Mouse (Mus musculus): ENCODE data around the gene Acap1. TPM values are rescaled to one million over a fixed set of nuclear protein-coding genes. Genes with fewer than 3 reads are reported as not detected.

The Acap1 gene
- polyA plus RNA-seq, 1 experiment from 2014 or later = 3.6 TPM

DNA sequence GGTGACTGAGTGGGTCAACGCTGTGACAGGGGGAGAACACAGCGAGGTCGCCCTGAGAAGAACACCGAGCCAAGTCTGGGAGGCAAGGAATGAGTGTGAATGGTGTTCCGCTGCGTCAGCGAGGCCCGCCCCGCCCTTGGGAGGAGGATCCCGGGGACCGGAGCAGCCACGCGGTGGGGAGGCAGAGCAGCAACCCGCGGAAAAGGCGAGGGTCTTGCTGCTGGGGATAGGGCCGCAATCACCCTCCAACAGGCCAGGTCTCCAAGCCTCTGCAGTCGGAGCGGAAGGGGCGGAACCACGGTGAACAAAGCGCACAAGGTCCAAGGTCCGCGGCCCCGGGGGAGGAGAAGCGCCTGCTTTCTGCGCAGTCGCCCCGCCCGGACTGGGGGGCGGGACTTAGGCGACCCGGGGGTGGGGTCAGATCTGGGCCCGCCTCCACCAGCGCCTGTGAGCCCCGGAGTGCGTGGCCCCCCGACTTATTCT lies 49.1 kb downstream of the Acap1 start, which contains the start of gene Plscr3:
TSS of gene Plscr3 (plus strand) at position 179 of the 483 bp plus-strand sequence.
- H3K27ac ChIP-seq (replicated peaks in 1 of 2; ENCODE audit: control insufficient read depth in 1 of 2, insufficient read depth in 1 of 2, low read depth in 2 of 2, low read length in 2 of 2) = peak within 1 kb of the TSS; percentile 87 to 95
- no peaks in the 10 kb centered on the region for H3K27me3 ChIP-seq (ENCODE audit: control insufficient read depth, insufficient read depth, low read length)
- WGBS = under 1% methylated on average over 37 of the region's 38 CpGs
- ATAC-seq (ENCODE audit: insufficient number of reproducible peaks, insufficient read depth, low FRiP score, low read depth) = peak; percentile 92
- peak within 1 kb of the TSS; percentile 57 to 84 for H3K4me3 ChIP-seq (ENCODE audit: control insufficient read depth in 1 of 2, insufficient read depth in 1 of 2, low read depth in 1 of 2, low read length in 2 of 2)
- peaks cover 14 to 19% of the 10 kb centered on the region in 2 experiments for H3K4me1 ChIP-seq (ENCODE audit: control insufficient read depth in 2 of 2, insufficient read depth in 2 of 2, low read length in 2 of 2)
- H3K9ac ChIP-seq (ENCODE audit: low read length) = peak within 1 kb of the TSS; percentile 95
- peaks cover 35% of the 10 kb centered on the region for H3K36me3 ChIP-seq (ENCODE audit: control insufficient read depth, insufficient read depth, low read length)
- H3K9me3 ChIP-seq (ENCODE audit: control insufficient read depth, low read length) = no peaks in the 10 kb centered on the region
- peak within 1 kb of the TSS; percentile 89 for H3K4me2 ChIP-seq (ENCODE audit: low read length)

DNA sequence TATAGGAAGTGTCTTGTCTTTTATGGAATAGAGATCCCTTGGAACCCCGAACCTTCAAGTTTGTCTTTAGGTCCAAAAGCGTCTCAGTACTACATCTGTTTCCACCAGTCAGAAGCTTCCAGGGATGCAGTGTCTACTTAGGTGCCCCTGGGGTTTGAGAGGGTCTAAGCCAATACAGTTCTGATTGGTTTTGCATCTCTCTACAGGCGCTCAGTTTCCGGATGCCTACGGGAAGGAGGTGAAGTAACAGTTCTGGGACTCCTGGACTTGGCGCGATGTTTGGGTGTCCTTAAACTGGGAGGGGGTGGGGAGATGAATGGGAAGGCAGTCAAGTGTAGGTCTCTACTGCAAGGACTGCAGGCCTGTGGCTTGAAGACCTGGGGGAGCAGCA lies 56.6 kb downstream of the Acap1 start:
- Histone ChIP-seq H3K27me3 (ENCODE audit: control insufficient read depth, insufficient read depth, low read length) (peaks cover 33% of the 10 kb centered on the region), H3K36me3 (ENCODE audit: control insufficient read depth, insufficient read depth, low read length) (no peaks in the 10 kb centered on the region), H3K4me3 (ENCODE audit: control insufficient read depth in 1 of 2, insufficient read depth in 1 of 2, low read depth in 1 of 2, low read length in 2 of 2) (peak overlapping the region; percentile 67 to 73), H3K27ac (replicated peaks in 1 of 2; ENCODE audit: control insufficient read depth in 1 of 2, insufficient read depth in 1 of 2, low read depth in 2 of 2, low read length in 2 of 2) (peak overlapping the region; percentile 67 to 83), H3K9ac (ENCODE audit: low read length) (peak overlapping the region; percentile 79), H3K4me2 (ENCODE audit: low read length) (peak overlapping the region; percentile 89), H3K9me3 (ENCODE audit: control insufficient read depth, low read length) (no peaks in the 10 kb centered on the region), H3K4me1 (ENCODE audit: control insufficient read depth in 2 of 2, insufficient read depth in 2 of 2, low read length in 2 of 2) (peaks cover 3 to 20% of the 10 kb centered on the region in 2 experiments; a peak in 3 of 4 replicates)
- under 1% methylated on average over 7 of the region's 7 CpGs for WGBS
- ATAC-seq (ENCODE audit: insufficient number of reproducible peaks, insufficient read depth, low FRiP score, low read depth) = no peak

DNA sequence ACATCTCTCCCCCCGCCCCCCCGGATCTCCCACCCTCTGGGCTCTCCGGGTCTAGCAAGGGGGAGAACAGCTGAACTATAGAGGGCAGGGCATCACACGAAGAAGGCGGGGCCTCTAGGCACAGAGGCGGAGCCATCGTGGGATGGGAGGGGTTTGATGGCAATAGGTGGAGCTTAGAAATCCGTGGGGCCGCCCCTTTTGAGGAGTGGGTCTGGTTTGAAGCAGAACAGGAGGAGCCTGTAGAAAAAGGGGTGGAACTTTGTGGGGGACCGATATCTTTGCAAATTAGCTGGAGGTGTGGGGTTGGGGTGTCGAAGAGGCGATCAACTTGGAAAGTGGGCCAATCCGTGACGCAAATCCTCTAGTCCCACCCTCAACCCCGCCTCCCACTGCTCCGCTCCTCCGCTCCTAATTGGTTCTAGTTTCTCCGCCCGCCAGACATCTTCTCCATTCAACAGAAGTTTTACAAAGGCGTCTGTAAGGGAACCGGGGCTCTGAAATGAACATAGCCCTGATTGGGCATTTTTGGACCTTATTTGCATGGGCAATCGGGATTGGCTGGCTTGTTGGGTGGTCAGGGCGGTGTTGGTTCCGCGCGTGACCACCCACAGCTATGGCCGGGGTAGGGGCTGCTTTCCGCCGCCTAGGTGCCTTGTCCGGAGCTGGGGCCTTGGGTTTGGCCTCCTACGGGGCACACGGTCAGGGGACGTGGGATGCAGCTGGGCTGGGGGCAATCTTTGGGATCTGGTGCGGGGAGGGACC lies 57.2 kb downstream of the Acap1 start, which contains the start of gene Tmem256:
TSS of gene Tmem256 (plus strand) at position 563 of the 762 bp plus-strand sequence.
- 0% methylated on average over 34 of the region's 34 CpGs for WGBS
- peak; percentile 93 for ATAC-seq (ENCODE audit: insufficient number of reproducible peaks, insufficient read depth, low FRiP score, low read depth)

DNA sequence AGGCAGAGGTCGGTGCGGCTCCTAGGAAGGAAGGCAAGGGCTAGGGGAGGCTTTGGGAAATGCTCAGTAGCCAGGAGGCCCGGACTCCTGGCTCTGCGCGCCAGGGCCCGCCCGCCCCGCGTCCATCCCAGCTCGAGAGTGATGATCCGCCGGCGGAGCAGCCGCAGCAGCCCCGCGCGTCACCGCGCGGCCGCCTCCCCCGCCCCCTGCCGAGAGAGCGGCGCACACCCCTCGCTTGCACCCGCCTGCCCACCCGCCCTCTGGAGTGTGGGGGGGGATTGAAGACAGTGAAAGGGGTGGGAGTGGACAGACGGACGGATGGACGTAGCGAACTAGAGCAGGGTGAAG lies 57.8 kb downstream of the Acap1 start, which contains the start of gene Nlgn2:
TSS of gene Nlgn2 (minus strand) at position 181 of the 348 bp plus-strand sequence.
- Histone ChIP-seq H3K9ac (ENCODE audit: low read length) (peak within 1 kb of the TSS; percentile 79), H3K4me1 (ENCODE audit: control insufficient read depth in 2 of 2, insufficient read depth in 2 of 2, low read length in 2 of 2) (peaks cover 3 to 24% of the 10 kb centered on the region in 2 experiments; a peak in 3 of 4 replicates), H3K27me3 (ENCODE audit: control insufficient read depth, insufficient read depth, low read length) (peaks cover 43% of the 10 kb centered on the region), H3K4me2 (ENCODE audit: low read length) (peak within 1 kb of the TSS; percentile 89), H3K27ac (replicated peaks in 1 of 2; ENCODE audit: control insufficient read depth in 1 of 2, insufficient read depth in 1 of 2, low read depth in 2 of 2, low read length in 2 of 2) (peak within 1 kb of the TSS; percentile 67 to 83), H3K9me3 (ENCODE audit: control insufficient read depth, low read length) (no peaks in the 10 kb centered on the region), H3K36me3 (ENCODE audit: control insufficient read depth, insufficient read depth, low read length) (no peaks in the 10 kb centered on the region), H3K4me3 (ENCODE audit: control insufficient read depth in 1 of 2, insufficient read depth in 1 of 2, low read depth in 1 of 2, low read length in 2 of 2) (peak within 1 kb of the TSS; percentile 67 to 73)
- WGBS = 1% methylated on average over 12 of the region's 32 CpGs
- peak; percentile 66 for ATAC-seq (ENCODE audit: insufficient number of reproducible peaks, insufficient read depth, low FRiP score, low read depth)

More for the DNA sequence above, 57.2 kb downstream of the Acap1 start, which contains the start of gene Tmem256:
- peak within 1 kb of the TSS; percentile 79 for H3K9ac ChIP-seq (ENCODE audit: low read length)
- peak within 1 kb of the TSS; percentile 67 to 73 for H3K4me3 ChIP-seq (ENCODE audit: control insufficient read depth in 1 of 2, insufficient read depth in 1 of 2, low read depth in 1 of 2, low read length in 2 of 2)
- H3K4me1 ChIP-seq (ENCODE audit: control insufficient read depth in 2 of 2, insufficient read depth in 2 of 2, low read length in 2 of 2) = peaks cover 3 to 24% of the 10 kb centered on the region in 2 experiments; a peak in 3 of 4 replicates
- H3K9me3 ChIP-seq (ENCODE audit: control insufficient read depth, low read length) = no peaks in the 10 kb centered on the region
- peaks cover 39% of the 10 kb centered on the region for H3K27me3 ChIP-seq (ENCODE audit: control insufficient read depth, insufficient read depth, low read length)
- H3K36me3 ChIP-seq (ENCODE audit: control insufficient read depth, insufficient read depth, low read length) = no peaks in the 10 kb centered on the region
- peak within 1 kb of the TSS; percentile 89 for H3K4me2 ChIP-seq (ENCODE audit: low read length)
- H3K27ac ChIP-seq (replicated peaks in 1 of 2; ENCODE audit: control insufficient read depth in 1 of 2, insufficient read depth in 1 of 2, low read depth in 2 of 2, low read length in 2 of 2) = peak within 1 kb of the TSS; percentile 67 to 83

DNA sequence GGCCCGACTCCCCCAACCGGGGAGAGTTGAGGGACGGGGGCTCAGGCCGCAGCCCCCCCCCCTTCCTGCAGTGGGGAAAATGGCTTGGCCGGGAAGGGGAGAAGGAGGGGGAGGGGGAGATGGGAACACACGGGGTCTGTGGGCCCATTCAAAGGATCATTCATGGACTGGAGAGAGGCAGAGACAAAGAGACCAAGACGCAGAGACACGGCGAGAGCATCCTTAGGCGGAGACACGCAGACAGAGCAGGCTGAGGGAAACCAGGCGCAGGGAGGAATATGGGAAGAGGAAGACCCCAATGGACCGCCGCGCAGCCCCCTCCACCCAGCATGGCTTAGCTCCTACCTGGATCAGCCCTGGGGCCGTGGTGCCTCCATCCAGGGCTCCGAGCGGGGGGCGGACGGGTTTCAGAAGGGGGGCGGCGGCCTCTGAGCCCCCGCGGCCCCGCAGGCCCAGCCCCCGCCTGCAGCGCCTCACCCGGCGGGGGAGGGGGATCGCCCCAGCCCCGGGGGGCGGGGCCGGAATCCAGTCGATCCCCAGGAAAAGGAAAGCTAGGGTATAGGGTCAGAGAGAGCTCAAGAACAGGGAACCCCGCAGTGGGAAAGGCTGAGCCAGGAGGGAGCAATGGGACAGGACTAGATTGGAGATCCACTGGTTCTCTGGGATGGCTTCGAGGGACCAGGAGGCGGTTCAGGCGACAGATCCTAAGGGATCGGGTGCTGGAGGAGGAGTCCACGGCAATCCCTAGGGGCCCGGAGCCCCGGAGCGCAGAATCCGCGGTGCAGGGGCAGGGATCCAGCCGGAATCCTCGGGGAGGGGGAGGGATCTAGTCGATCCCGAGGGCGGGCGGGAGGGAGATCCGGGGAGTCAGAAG lies 58.4 kb downstream of the Acap1 start:
- under 1% methylated on average over 51 of the region's 52 CpGs for WGBS
- Histone ChIP-seq H3K27me3 (ENCODE audit: control insufficient read depth, insufficient read depth, low read length) (peaks cover 44% of the 10 kb centered on the region), H3K36me3 (ENCODE audit: control insufficient read depth, insufficient read depth, low read length) (no peaks in the 10 kb centered on the region), H3K4me2 (ENCODE audit: low read length) (peak overlapping the region; percentile 89), H3K9me3 (ENCODE audit: control insufficient read depth, low read length) (no peaks in the 10 kb centered on the region), H3K4me1 (ENCODE audit: control insufficient read depth in 2 of 2, insufficient read depth in 2 of 2, low read length in 2 of 2) (peaks cover 3 to 24% of the 10 kb centered on the region in 2 experiments; a peak in 3 of 4 replicates), H3K27ac (replicated peaks in 1 of 2; ENCODE audit: control insufficient read depth in 1 of 2, insufficient read depth in 1 of 2, low read depth in 2 of 2, low read length in 2 of 2) (peak overlapping the region in 1 of 2 experiments; percentile 58; a peak in 2 of 4 replicates), H3K9ac (ENCODE audit: low read length) (peak overlapping the region; percentile 76), H3K4me3 (ENCODE audit: control insufficient read depth in 1 of 2, insufficient read depth in 1 of 2, low read depth in 1 of 2, low read length in 2 of 2) (peak overlapping the region; percentile 67 to 73)
- no peak for ATAC-seq (ENCODE audit: insufficient number of reproducible peaks, insufficient read depth, low FRiP score, low read depth)

DNA sequence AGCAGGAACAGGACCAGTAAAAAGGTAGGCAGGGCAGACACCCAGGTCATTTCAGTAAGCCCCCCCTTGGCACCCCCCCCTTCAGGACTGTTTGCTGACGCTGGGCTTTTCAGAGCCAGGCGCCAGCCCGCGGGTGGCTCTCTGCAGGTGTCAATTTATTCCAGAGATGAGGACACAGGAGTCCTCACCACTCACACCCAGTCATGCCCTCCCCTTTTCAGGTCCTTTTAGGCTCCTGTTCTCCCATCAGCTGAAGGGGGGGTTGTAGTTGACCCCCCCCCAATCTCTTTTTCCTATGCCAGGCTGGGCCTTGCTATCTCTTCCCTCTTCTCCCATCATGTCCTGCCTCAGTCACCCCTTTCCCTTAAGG lies 59.4 kb downstream of the Acap1 start:
- H3K4me1 ChIP-seq (ENCODE audit: control insufficient read depth in 2 of 2, insufficient read depth in 2 of 2, low read length in 2 of 2) = peaks cover 3 to 24% of the 10 kb centered on the region in 2 experiments; a peak in 3 of 4 replicates
- no peaks in the 10 kb centered on the region for H3K36me3 ChIP-seq (ENCODE audit: control insufficient read depth, insufficient read depth, low read length)
- peaks cover 44% of the 10 kb centered on the region for H3K27me3 ChIP-seq (ENCODE audit: control insufficient read depth, insufficient read depth, low read length)
- ATAC-seq (ENCODE audit: insufficient number of reproducible peaks, insufficient read depth, low FRiP score, low read depth) = no peak
- peak overlapping the region; percentile 89; the same call in 1 of the 2 replicates for H3K4me2 ChIP-seq (ENCODE audit: low read length)
- WGBS = 20% methylated on average over 4 of the region's 4 CpGs
- H3K9me3 ChIP-seq (ENCODE audit: control insufficient read depth, low read length) = no peaks in the 10 kb centered on the region
- H3K9ac ChIP-seq (ENCODE audit: low read length) = no peak overlapping the region; the same call in 1 of the 2 replicates
- H3K27ac ChIP-seq (replicated peaks in 1 of 2; ENCODE audit: control insufficient read depth in 1 of 2, insufficient read depth in 1 of 2, low read depth in 2 of 2, low read length in 2 of 2) = no peak overlapping the region
- peak overlapping the region in 1 of 2 experiments; percentile 67; a peak in 1 of 4 replicates for H3K4me3 ChIP-seq (ENCODE audit: control insufficient read depth in 1 of 2, insufficient read depth in 1 of 2, low read depth in 1 of 2, low read length in 2 of 2)
